Mouse (Mus musculus): ENCODE results near the gene Rfc4.
"Not testable (repeated sequence)": the region's sequence is repeated elsewhere in the genome, so short reads cannot be mapped to it uniquely, and the experiment has no call there.

DNA sequence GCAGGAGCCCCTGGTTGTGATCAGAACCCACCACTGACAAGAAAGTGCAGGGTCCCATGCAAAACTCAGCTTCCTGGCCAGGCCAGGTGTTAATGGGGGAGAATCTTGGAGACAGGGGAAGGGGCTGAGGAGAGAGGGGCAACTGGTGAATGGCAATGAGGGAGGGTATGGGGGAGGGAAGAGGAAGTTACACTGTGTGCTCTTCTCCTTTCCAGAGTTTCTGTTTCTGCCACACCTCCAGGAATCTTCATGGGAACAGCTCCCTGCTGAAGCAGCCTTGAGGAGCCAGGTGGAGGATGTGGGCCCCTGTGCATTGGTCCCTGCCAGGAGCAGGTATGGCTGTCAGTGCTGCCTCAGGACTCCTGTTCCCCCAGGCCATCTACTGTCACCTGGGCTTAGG, 36.2 kb downstream of the Rfc4 start:
- not testable (repeated sequence) for TF ChIP-seq CTCF (IDR thresholded peaks at IDR 0.05; ENCODE audit: borderline replicate concordance, insufficient read depth, low read depth, low read length); POLR2A (IDR thresholded peaks at IDR 0.05; ENCODE audit: borderline replicate concordance, insufficient read depth, low read length)
